Mouse (Mus musculus) layer of hippocampus, adult 8-10 months (tissue): ENCODE results near the gene Ugt1a10. TPM values are rescaled to one million over a fixed set of nuclear protein-coding genes. Genes with fewer than 3 reads are reported as not detected.
"Not testable (repeated sequence)": the region's sequence is repeated elsewhere in the genome, so short reads cannot be mapped to it uniquely, and the experiment has no call there.

Experiments
- DNase-seq, 2 experiments: peaks; one replicate each; pipeline ENCODE4 v3.0.0; 2022; ENCODE audit warnings: low spot score in 2 of 2
- total RNA-seq, 4 experiments: library from RNA; stranded (reverse); gene quantifications; 2 replicates each; pipeline ENCODE4 v1.2.4; 2022

Gene Ugt1a10
- total RNA-seq, 4 experiments from 2014 or later = not detected

DNA sequence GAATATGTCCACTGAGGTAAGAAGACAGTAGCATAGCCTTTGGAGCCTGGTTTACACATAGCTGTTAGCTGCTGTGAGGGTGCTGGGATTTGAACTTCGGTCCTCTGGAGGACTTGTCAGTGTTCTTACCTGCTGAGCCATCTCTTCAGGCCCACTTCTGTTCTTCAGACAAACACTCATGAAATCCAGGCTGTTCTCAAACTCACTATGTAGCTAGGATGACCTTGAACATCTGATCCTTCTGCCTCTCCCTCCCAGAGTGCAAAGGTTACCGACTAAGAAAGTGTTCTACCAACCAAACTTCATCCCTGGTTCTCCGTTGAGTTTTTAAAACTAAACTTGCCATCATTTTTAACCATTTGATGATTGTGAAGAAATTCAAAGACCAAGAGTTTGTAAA, 82.1 kb downstream of the Ugt1a10 start:
- no peak for DNase-seq

GRCm38 (mm10) chr1:88138145-88138544, 83.0 kb downstream of the Ugt1a10 start:
- no peak for DNase-seq

DNA sequence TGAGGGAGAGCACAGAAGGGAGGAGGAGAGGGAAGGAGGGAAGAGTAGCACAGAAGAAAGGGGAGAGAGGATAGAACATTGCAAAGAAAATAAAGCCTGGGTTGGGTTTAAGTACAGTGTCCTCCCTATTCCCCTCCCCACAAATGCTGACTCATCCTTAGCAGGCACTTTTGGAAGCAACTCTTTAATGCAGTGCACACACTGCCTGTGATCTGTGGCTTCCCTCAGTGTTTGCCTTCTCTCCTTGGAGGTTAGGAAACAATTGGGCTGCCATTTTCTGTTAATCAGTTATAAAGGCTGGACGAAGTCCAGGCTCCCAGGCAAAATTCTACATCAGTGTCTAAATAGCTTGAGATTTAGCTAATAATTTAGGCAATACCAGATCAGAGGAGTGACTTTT, 85.3 kb downstream of the Ugt1a10 start:
- not testable (repeated sequence) for DNase-seq

GRCm38 (mm10) chr1:88143966-88144675, 88.9 kb downstream of the Ugt1a10 start:
- peak; percentile 8 to 27 for DNase-seq

DNA sequence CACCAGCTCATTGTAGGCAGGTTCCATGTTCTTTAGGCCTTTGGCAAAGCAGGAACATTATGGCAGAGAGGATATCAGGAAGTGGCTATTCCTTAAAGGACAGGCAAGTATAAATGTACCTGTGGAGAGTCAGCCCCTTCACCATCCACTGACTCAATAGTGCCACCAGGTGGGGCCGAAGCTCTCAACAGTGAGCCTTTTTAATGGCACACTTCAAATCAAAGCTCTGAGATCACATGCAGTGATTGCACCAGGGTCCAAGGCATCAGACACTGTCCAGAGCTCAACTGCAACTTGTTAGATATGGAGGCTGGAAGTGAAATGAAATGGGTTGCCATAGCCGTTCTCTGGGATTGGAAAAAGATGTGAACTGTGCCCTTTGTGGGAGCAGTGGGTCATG, 90.1 kb downstream of the Ugt1a10 start:
- not testable (repeated sequence) for DNase-seq

DNA sequence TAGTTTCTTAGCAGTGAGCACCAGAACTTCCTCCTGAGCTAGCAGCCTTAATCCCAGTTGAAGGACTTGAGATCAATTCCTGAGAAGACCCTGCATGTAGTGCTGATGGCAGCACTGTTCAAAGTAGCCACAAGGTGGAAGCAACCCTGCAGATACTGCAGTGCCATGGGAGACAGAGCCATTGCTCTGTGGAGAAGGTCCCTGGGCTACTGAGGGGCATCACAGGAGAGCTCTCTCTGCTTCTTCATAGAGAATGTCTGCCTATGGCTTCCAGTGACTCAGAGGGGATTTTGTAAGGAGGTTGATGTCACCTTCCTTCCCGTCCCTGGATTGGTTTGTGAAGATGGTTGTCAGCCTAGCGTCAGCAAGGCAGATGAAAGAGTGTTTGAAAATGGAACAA, 94.9 kb downstream of the Ugt1a10 start:
- not testable (repeated sequence) for DNase-seq

GRCm38 (mm10) chr1:88158430-88158829, 103.2 kb downstream of the Ugt1a10 start:
- DNase-seq = no peak

DNA sequence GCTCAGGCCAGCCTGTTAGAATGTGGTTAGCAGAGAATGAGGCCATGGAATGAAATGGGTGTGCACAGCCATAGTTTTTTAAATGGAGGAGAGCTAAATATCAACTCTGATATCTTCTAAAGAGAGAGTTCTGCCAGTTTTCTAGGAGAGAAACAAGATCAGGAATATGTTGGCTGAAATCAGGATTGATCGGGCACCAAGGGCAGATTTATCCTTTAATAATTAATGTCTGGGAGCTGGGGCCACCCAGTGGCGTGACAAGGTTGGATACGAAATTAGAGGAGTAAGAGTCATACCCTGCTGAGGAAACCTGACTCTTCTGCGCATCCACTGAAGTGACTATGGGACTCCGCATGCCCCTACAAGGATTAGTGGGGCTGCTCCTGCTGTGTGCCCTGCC, 110.5 kb downstream of the Ugt1a10 start, which contains the start of gene Ugt1a5:
Gene Ugt1a5, plus strand, starts transcription at position 302 of the 400 bp plus-strand sequence.
- no peak for DNase-seq

DNA sequence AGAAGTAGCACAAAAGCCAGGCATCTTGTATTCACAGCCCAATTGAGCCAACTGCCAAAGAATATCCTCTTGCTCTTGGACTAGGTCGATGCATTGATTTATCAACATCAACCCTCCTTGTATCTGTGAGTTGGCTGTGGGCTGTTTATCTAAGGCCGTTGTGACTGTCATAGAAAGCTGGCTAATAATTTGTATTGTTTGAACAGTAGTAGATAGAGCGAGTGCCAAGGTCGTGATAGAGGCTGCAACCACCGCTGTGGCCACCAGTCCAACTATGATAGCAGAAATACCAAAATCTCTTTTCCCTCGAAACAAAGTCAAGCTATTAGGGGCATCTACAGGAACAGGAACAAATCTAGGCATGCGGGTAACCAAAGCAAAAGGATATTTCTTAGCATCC, 117.0 kb downstream of the Ugt1a10 start:
- not testable (repeated sequence) for DNase-seq

GRCm38 (mm10) chr1:88179657-88180056, 124.5 kb downstream of the Ugt1a10 start:
- no peak for DNase-seq

DNA sequence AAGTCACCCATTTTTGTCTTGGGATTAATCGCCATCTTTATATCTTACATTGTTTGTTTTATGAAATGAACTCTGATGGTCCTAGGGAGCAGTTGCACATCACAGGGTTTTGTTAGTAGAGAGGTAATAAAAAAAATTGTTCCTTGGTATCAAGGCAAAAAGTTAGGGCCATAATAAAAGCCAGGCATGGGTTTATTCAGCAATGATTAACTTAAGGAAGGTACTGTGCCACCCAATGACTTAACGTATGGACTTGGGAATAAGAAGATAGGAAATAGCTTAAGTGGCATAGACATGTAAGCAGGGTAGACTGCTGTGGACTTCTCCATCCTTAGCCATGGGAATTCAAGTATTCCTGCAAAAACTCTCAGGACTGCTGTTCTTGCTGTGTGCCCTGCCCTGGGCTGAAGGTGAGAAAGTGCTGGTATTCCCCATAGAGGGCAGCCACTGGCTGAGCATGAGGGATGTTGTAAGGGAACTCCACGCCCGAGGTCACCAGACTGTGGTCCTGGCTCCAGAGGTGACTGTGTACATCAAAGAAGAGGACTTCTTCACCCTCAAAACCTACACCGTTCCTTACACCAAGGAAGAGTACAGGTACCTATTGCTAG, 131.2 kb downstream of the Ugt1a10 start:
- DNase-seq = no peak

DNA sequence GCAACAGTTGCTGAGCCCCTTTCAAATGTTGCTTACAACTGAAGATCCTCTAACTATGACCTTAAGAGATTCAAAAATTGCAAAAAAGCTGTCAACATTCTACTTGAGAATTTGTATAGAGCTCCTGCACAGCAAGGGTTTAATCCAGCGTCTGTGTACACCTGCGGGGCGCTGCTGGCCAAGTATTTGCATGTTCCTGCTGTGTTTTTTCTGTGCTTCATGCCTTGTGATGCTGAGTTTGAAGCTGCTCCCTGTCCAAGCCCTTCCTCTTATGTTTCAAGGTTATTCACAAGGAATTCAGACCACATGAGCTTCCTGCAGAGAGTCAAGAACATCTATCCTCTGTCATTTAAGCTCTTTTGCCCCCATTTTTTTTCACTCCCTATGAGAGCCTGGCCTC, 136.9 kb downstream of the Ugt1a10 start:
- no peak for DNase-seq

DNA sequence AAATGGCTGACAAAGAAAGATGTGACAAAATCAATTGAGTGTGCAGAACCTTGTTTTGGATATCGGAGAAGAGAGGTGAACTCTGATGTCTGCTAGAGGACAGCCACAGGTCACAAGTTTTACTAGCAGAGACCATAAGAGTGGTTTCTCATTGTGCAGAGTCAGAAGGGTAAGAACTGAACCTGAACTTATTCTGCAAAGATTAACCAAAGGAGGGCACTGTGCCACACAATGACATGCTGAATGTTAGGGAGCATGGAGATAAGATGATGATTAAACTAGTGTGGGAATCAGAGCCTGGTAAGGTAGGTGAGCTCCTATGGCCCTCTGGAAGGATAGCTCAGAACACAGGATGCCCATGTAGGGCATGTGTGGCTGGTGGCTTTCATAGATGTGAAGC, 140.5 kb downstream of the Ugt1a10 start:
- DNase-seq = no peak

GRCm38 (mm10) chr1:88197443-88197842, 142.3 kb downstream of the Ugt1a10 start:
- no peak for DNase-seq

DNA sequence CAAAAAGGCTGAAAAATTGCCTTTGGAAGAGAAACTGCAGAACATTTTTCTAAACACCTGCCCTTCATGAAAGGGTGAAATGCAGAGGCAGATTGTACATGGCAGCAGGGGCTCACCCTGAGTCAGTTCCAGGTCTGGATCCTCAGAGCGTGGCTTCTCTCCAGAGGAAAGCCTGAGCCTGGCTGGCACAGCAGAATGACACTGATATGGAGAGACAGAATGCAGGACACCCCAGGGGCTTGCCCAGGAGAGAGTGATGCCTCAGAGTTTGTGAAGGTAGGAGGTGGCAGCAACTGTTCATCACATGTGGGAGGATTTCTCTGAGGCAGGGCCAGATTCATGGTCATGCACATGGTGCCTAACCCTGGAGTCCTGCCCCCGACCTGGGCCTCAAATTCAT, 144.8 kb downstream of the Ugt1a10 start:
- no peak for DNase-seq

- DNase-seq = no peak
Measured at GRCm38 (mm10) chr1:88200456-88200855, 145.3 kb downstream of the Ugt1a10 start, which contains the start of gene Ugt1a2. TSS of gene Ugt1a2 (plus strand) at chr1:88200601.

GRCm38 (mm10) chr1:88205294-88205922, 150.2 kb downstream of the Ugt1a10 start, which contains the start of gene Dnajb3:
TSS of gene Dnajb3 (minus strand) at chr1:88205782.
- DNase-seq = peak; percentile 78 to 82

GRCm38 (mm10) chr1:88206843-88207479, 151.8 kb downstream of the Ugt1a10 start:
- no peak for DNase-seq

- DNase-seq = no peak
Measured at GRCm38 (mm10) chr1:88211812-88212211, 156.6 kb downstream of the Ugt1a10 start, which contains the start of gene Ugt1a1. TSS of gene Ugt1a1 (plus strand) at chr1:88211959.

GRCm38 (mm10) chr1:88212341-88213045, 157.3 kb downstream of the Ugt1a10 start:
- no peak for DNase-seq

DNA sequence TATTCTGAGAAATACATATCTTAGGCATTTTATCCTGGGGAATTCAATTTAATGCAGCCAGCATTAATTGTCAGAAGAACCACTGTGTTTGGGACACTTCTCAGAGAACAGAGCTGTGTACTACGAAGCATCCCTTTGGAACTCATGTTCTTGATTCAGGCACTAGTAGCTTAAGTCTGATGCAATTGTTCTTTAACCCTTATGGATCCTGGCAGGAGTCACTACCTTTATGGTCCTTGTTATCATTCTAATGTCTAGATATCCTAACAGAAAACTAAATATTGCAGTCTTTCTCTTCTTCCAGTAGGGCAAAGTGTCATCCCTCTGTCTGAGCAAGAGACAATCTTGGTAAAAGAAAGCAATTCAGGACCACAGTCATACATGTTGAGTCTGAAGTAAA, 157.9 kb downstream of the Ugt1a10 start:
- no peak for DNase-seq
